Mouse (Mus musculus): ENCODE results near the gene Peg3.

The Peg3 gene

GRCm38 (mm10) chr7:6709396-6709795, 20.8 kb downstream of the Peg3 start:
- DNase-seq (ENCODE audit: low read depth) = no peak

GRCm38 (mm10) chr7:6708451-6709180, 21.6 kb downstream of the Peg3 start:
- no peak for DNase-seq (ENCODE audit: low read depth)

GRCm38 (mm10) chr7:6707416-6708015, 22.7 kb downstream of the Peg3 start:
- DNase-seq (ENCODE audit: low read depth) = no peak

GRCm38 (mm10) chr7:6699230-6699629, 31.0 kb downstream of the Peg3 start:
- DNase-seq (ENCODE audit: low read depth) = no peak

- DNase-seq (ENCODE audit: low read depth) = no peak
These were observed 33.8 kb downstream of the Peg3 start, which contains the start of gene Zim1 for GRCm38 (mm10) chr7:6696241-6697045. Zim1 (minus strand) TSS chr7:6696450.

GRCm38 (mm10) chr7:6685511-6685910, 44.7 kb downstream of the Peg3 start:
- DNase-seq (ENCODE audit: low read depth) = no peak

GRCm38 (mm10) chr7:6666726-6667125, 63.5 kb downstream of the Peg3 start:
- no peak for DNase-seq (ENCODE audit: low read depth)

GRCm38 (mm10) chr7:6663430-6663829, 66.8 kb downstream of the Peg3 start:
- DNase-seq (ENCODE audit: low read depth) = no peak

GRCm38 (mm10) chr7:6659605-6660004, 70.6 kb downstream of the Peg3 start:
- DNase-seq (ENCODE audit: low read depth) = peak; percentile 0

GRCm38 (mm10) chr7:6658606-6659005, 71.6 kb downstream of the Peg3 start:
- DNase-seq (ENCODE audit: low read depth) = no peak
